Mouse (Mus musculus): ENCODE data around the gene Lst1. TPM values are rescaled to one million over a fixed set of nuclear protein-coding genes. Genes with fewer than 3 reads are reported as not detected.

Gene Lst1
- polyA plus RNA-seq, 1 experiment from 2014 or later: 11.6 TPM

DNA sequence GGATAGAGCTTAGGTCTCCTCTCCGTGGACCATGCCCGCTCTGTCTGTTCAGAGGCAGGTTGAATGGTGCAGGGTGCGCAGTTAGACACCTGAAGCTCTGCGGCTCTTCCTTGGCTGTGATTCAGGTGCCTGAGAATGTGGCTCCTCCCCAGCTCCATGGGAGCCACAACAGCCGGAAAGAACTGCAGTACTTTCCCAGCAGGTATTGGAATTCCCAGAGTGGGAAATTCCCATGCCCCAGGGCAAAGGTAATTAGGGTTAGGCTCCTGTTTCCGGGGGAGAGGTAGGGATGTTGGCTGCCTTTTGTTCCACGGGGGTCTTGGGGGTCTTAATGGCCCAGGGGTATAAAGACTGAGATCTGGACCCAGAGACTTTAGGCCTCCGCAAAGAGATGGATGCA, 10.7 kb upstream of the Lst1 start:
- Histone ChIP-seq H3K4me2 (no peak overlapping the region), H3K9ac (no peak overlapping the region), H3K27ac (ENCODE audit: low read depth) (no peak overlapping the region), H3K4me1 (ENCODE audit: insufficient read depth) (no peaks in the 10 kb centered on the region; the same call in none of the 2 replicates), H3K9me3 (ENCODE audit: low read depth, low read length) (no peaks in the 10 kb centered on the region), H3K36me3 (ENCODE audit: insufficient read depth) (no peaks in the 10 kb centered on the region), H3K4me3 (ENCODE audit: low read depth, low read length) (no peak overlapping the region), H3K27me3 (ENCODE audit: insufficient read depth, low read length) (peaks cover 48% of the 10 kb centered on the region)
- no peak for ATAC-seq (ENCODE audit: insufficient read depth)
- DNase-seq: no peak
- 28% methylated on average over 8 of the region's 8 CpGs for WGBS
- no peak for TF ChIP-seq CTCF (IDR thresholded peaks at IDR 0.05; ENCODE audit: low read depth)

DNA sequence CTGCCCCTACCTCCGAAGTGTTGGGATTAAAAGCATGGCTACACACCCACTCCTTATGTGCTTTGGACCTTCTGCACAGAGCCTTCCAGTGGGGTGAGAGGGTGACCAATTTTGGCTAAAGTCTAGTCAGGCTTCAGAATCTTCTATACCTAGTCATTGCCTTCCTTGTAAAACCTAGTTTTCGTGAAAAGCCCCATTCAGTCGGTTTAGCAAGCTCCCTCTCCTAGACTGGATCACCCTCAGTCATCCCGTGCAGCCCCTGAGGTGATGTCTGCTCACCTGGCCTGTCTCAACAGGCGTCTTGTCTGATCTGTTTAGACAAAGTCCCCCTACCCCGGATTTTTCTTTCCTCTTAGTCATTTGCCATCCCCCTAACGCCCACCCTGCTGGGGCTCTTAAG, 9.8 kb upstream of the Lst1 start:
- WGBS: 53% methylated on average over 7 of the region's 7 CpGs
- peaks cover 43% of the 10 kb centered on the region for H3K27me3 ChIP-seq (ENCODE audit: insufficient read depth, low read length)

DNA sequence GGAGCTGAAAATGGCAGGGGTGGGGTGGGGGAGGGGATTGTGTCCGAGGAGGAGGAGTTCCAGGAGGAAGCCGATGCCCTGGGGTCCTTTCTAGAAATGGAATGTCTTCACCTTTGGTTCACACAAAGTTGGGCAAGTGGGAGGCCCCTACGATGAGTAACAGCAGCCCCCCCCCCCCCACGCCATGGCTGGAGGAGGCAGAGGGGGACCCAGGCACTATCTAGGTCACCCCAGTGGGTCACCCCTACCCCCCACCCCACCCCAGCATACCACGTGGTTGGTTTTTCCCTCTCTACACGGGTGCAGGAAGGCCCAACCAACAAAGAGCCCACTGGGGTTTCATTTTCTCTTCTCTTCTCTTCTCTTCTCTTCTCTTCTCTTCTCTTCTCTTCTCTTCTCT, 8.9 kb upstream of the Lst1 start:
- ATAC-seq (ENCODE audit: insufficient read depth) (no peak), DNase-seq (no peak)
- no peak for TF ChIP-seq CTCF (IDR thresholded peaks at IDR 0.05; ENCODE audit: low read depth)
- Histone ChIP-seq H3K36me3 (ENCODE audit: insufficient read depth) (no peaks in the 10 kb centered on the region), H3K4me2 (no peak overlapping the region), H3K9ac (no peak overlapping the region), H3K9me3 (ENCODE audit: low read depth, low read length) (no peaks in the 10 kb centered on the region), H3K27me3 (ENCODE audit: insufficient read depth, low read length) (peaks cover 43% of the 10 kb centered on the region), H3K4me1 (ENCODE audit: insufficient read depth) (no peaks in the 10 kb centered on the region; the same call in none of the 2 replicates), H3K4me3 (ENCODE audit: low read depth, low read length) (no peak overlapping the region), H3K27ac (ENCODE audit: low read depth) (no peak overlapping the region)
- WGBS: 42% methylated on average over 5 of the region's 6 CpGs

More for the DNA sequence above, 9.8 kb upstream of the Lst1 start:
- DNase-seq (no peak), ATAC-seq (ENCODE audit: insufficient read depth) (no peak)
- TF ChIP-seq CTCF (IDR thresholded peaks at IDR 0.05; ENCODE audit: low read depth): no peak
- no peaks in the 10 kb centered on the region; the same call in none of the 2 replicates for H3K4me1 ChIP-seq (ENCODE audit: insufficient read depth)
- no peak overlapping the region for H3K4me3 ChIP-seq (ENCODE audit: low read depth, low read length)
- H3K36me3 ChIP-seq (ENCODE audit: insufficient read depth): no peaks in the 10 kb centered on the region
- no peak overlapping the region for H3K27ac ChIP-seq (ENCODE audit: low read depth)
- no peak overlapping the region for H3K9ac ChIP-seq
- H3K9me3 ChIP-seq (ENCODE audit: low read depth, low read length): no peaks in the 10 kb centered on the region
- H3K4me2 ChIP-seq: no peak overlapping the region

DNA sequence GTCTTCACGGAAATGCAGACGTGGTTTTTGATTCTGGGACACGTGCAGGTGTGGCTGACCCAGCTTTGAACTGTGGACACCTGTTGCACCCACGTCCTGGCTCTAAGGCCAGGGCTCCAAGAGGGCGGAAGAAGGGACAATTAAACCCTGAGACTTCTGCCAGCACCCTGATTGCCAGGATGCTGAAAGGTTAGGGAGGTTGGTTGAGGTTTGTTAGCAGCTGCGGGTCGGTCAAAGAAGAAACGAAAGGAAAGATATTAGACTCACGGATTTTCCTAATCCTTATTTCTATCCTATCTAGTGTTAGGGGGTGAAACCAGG, 8.0 kb upstream of the Lst1 start:
- Histone ChIP-seq H3K36me3 (ENCODE audit: insufficient read depth) (no peaks in the 10 kb centered on the region), H3K9ac (peak overlapping the region; percentile 7; the same call in 1 of the 2 replicates), H3K4me1 (ENCODE audit: insufficient read depth) (no peaks in the 10 kb centered on the region; the same call in none of the 2 replicates), H3K27me3 (ENCODE audit: insufficient read depth, low read length) (peaks cover 38% of the 10 kb centered on the region), H3K4me3 (ENCODE audit: low read depth, low read length) (peak overlapping the region; percentile 41), H3K27ac (ENCODE audit: low read depth) (no peak overlapping the region), H3K4me2 (peak overlapping the region; percentile 77), H3K9me3 (ENCODE audit: low read depth, low read length) (no peaks in the 10 kb centered on the region)
- TF ChIP-seq CTCF (IDR thresholded peaks at IDR 0.05; ENCODE audit: low read depth): no peak
- WGBS: 24% methylated on average over 9 of the region's 9 CpGs
- DNase-seq (no peak), ATAC-seq (ENCODE audit: insufficient read depth) (no peak)

DNA sequence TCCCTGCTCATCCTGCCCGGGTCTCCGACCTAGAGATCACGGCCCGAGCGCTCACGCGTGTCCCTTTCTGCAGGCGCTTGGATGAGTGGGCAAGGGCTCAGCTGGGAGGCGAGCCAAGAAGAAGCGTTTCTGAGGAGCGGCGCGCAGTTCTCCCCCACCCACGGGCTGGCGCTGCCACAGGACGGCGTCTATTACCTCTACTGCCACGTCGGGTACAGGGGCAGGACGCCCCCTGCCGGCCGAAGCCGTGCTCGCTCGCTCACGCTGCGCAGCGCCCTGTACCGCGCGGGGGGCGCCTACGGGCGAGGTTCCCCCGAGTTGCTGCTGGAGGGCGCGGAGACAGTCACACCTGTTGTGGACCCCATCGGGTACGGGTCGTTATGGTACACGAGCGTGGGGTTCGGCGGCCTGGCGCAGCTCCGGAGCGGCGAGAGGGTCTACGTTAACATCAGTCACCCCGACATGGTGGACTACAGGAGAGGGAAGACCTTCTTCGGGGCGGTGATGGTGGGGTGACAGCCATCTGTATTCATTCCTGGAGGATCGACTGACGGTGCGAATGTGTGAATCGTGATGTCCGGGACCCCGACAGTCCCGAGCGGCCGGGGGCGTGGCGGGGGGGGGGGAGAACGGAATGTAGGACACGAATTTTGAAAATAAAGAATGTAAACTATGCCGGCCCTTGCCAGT, 7.5 kb upstream of the Lst1 start:
- H3K27me3 ChIP-seq (ENCODE audit: insufficient read depth, low read length): peaks cover 33% of the 10 kb centered on the region

DNA sequence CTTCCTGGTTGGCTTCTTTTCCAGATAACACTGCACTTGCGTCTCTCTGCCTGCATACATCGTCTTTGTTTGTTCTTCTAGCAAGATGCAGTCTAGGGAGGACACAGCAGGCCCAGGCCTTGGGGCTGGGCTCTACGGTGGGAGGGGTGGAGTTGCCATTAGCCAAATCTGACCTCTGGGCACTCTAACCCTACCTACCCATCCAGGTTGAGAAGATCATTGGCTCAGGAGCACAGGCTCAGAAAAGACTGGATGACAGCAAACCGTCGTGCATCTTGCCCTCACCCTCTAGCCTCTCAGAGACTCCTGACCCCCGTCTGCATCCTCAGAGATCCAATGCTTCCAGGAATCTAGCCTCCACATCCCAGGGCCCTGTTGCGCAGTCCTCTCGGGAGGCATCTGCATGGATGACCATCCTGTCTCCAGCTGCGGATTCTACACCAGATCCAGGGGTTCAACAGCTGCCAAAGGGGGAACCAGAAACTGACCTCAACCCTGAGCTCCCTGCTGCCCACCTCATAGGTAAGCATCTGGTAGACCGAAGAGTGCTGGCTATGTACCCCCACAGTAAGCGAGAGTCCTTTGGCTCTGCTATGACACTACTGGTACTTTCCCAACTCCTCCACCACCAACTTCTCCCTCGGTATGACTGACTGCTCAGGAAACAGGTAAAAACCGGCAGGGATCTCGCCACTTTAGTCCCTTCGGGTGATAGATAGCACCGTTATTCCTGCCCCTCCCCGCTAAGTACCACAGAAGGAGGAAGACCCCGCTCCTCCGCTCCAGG, 6.8 kb upstream of the Lst1 start:
- Histone ChIP-seq H3K4me2 (peak overlapping the region; percentile 77), H3K9ac (peak overlapping the region; percentile 7), H3K4me1 (ENCODE audit: insufficient read depth) (no peaks in the 10 kb centered on the region; the same call in none of the 2 replicates), H3K9me3 (ENCODE audit: low read depth, low read length) (no peaks in the 10 kb centered on the region), H3K36me3 (ENCODE audit: insufficient read depth) (no peaks in the 10 kb centered on the region), H3K4me3 (ENCODE audit: low read depth, low read length) (peak overlapping the region; percentile 41), H3K27me3 (ENCODE audit: insufficient read depth, low read length) (peaks cover 33% of the 10 kb centered on the region), H3K27ac (ENCODE audit: low read depth) (no peak overlapping the region)
- ATAC-seq (ENCODE audit: insufficient read depth) (0 out of 2 replicates have a peak, but pooled peaks have one; percentile 16), DNase-seq (no peak)
- WGBS: 32% methylated on average over 19 of the region's 19 CpGs
- TF ChIP-seq CTCF (IDR thresholded peaks at IDR 0.05; ENCODE audit: low read depth): no peak

More for the DNA sequence above, 7.5 kb upstream of the Lst1 start:
- H3K4me3 ChIP-seq (ENCODE audit: low read depth, low read length): peak overlapping the region; percentile 41
- WGBS: under 1% methylated on average over 66 of the region's 66 CpGs
- peak overlapping the region; percentile 7 for H3K9ac ChIP-seq
- H3K27ac ChIP-seq (ENCODE audit: low read depth): no peak overlapping the region
- peak; percentile 77 for TF ChIP-seq CTCF (IDR thresholded peaks at IDR 0.05; ENCODE audit: low read depth)
- peak; percentile 84 for ATAC-seq (ENCODE audit: insufficient read depth)
- no peaks in the 10 kb centered on the region for H3K9me3 ChIP-seq (ENCODE audit: low read depth, low read length)
- H3K4me1 ChIP-seq (ENCODE audit: insufficient read depth): no peaks in the 10 kb centered on the region; the same call in none of the 2 replicates
- peak overlapping the region; percentile 77 for H3K4me2 ChIP-seq
- DNase-seq: peak; percentile 83
- H3K36me3 ChIP-seq (ENCODE audit: insufficient read depth): no peaks in the 10 kb centered on the region
